Mouse (Mus musculus): ENCODE data around the gene Nfib. TPM values are rescaled to one million over a fixed set of nuclear protein-coding genes. Genes with fewer than 3 reads are reported as not detected.

The Nfib gene
- polyA plus RNA-seq, 1 experiment = 44.5 TPM

- H3K27ac ChIP-seq (replicated peaks; ENCODE audit: low read depth, low read length) = peak overlapping the region; percentile 98
- peak overlapping the region; percentile 100 for H3K4me3 ChIP-seq (ENCODE audit: insufficient read depth, low read depth, low read length)
- H3K4me1 ChIP-seq (ENCODE audit: control insufficient read depth, insufficient read depth, insufficient read length, low read length) = peaks cover 15% of the 10 kb centered on the region
These were observed 201.6 kb downstream of the Nfib start for GRCm38 (mm10) chr4:82504015-82504283.

GRCm38 (mm10) chr4:82503274-82504014 lies 202.1 kb downstream of the Nfib start:
- H3K4me1 ChIP-seq (ENCODE audit: control insufficient read depth, insufficient read depth, insufficient read length, low read length) = peaks cover 17% of the 10 kb centered on the region
- peak overlapping the region; percentile 100 for H3K4me3 ChIP-seq (ENCODE audit: insufficient read depth, low read depth, low read length)
- peak overlapping the region; percentile 98 for H3K27ac ChIP-seq (replicated peaks; ENCODE audit: low read depth, low read length)

- Histone ChIP-seq H3K4me3 (ENCODE audit: insufficient read depth, low read depth, low read length) (peak overlapping the region; percentile 25), H3K27ac (replicated peaks; ENCODE audit: low read depth, low read length) (no peak overlapping the region), H3K4me1 (ENCODE audit: control insufficient read depth, insufficient read depth, insufficient read length, low read length) (peaks cover 24% of the 10 kb centered on the region)
These were observed 202.9 kb downstream of the Nfib start for GRCm38 (mm10) chr4:82502611-82503010.

- Histone ChIP-seq H3K4me3 (ENCODE audit: insufficient read depth, low read depth, low read length) (peak overlapping the region; percentile 57), H3K4me1 (ENCODE audit: control insufficient read depth, insufficient read depth, insufficient read length, low read length) (peaks cover 27% of the 10 kb centered on the region), H3K27ac (replicated peaks; ENCODE audit: low read depth, low read length) (no peak overlapping the region)
These were observed 203.5 kb downstream of the Nfib start for GRCm38 (mm10) chr4:82502012-82502411.

GRCm38 (mm10) chr4:82500578-82501098 lies 204.9 kb downstream of the Nfib start:
- peak overlapping the region; percentile 43 for H3K4me3 ChIP-seq (ENCODE audit: insufficient read depth, low read depth, low read length)
- H3K27ac ChIP-seq (replicated peaks; ENCODE audit: low read depth, low read length) = peak overlapping the region; percentile 74
- H3K4me1 ChIP-seq (ENCODE audit: control insufficient read depth, insufficient read depth, insufficient read length, low read length) = peaks cover 29% of the 10 kb centered on the region

- H3K4me3 ChIP-seq (ENCODE audit: insufficient read depth, low read depth, low read length) = peak overlapping the region; percentile 15
These were observed 205.6 kb downstream of the Nfib start for GRCm38 (mm10) chr4:82499725-82500577.

GRCm38 (mm10) chr4:82499238-82499637 lies 206.3 kb downstream of the Nfib start:
- Histone ChIP-seq H3K4me1 (ENCODE audit: control insufficient read depth, insufficient read depth, insufficient read length, low read length) (peaks cover 30% of the 10 kb centered on the region), H3K4me3 (ENCODE audit: insufficient read depth, low read depth, low read length) (peak overlapping the region; percentile 15; the same call in 1 of the 2 replicates), H3K27ac (replicated peaks; ENCODE audit: low read depth, low read length) (no peak overlapping the region)

More at GRCm38 (mm10) chr4:82499725-82500577, 205.6 kb downstream of the Nfib start:
- peaks cover 29% of the 10 kb centered on the region for H3K4me1 ChIP-seq (ENCODE audit: control insufficient read depth, insufficient read depth, insufficient read length, low read length)
- 0 out of 2 replicates have a peak overlapping the region, but pooled peaks have one; percentile 2 for H3K27ac ChIP-seq (replicated peaks; ENCODE audit: low read depth, low read length)

- peak overlapping the region; percentile 10; the same call in 1 of the 2 replicates for H3K4me3 ChIP-seq (ENCODE audit: insufficient read depth, low read depth, low read length)
- 0 out of 2 replicates have a peak overlapping the region, but pooled peaks have one; percentile 16 for H3K27ac ChIP-seq (replicated peaks; ENCODE audit: low read depth, low read length)
- H3K4me1 ChIP-seq (ENCODE audit: control insufficient read depth, insufficient read depth, insufficient read length, low read length) = peaks cover 38% of the 10 kb centered on the region
These were observed 207.6 kb downstream of the Nfib start for GRCm38 (mm10) chr4:82497671-82498631.

- peaks cover 41% of the 10 kb centered on the region for H3K4me1 ChIP-seq (ENCODE audit: control insufficient read depth, insufficient read depth, insufficient read length, low read length)
- 0 out of 2 replicates have a peak overlapping the region, but pooled peaks have one; percentile 5 for H3K27ac ChIP-seq (replicated peaks; ENCODE audit: low read depth, low read length)
These were observed 208.4 kb downstream of the Nfib start for GRCm38 (mm10) chr4:82497141-82497566.

GRCm38 (mm10) chr4:82496383-82496782 lies 209.2 kb downstream of the Nfib start:
- 0 out of 2 replicates have a peak overlapping the region, but pooled peaks have one; percentile 10 for H3K27ac ChIP-seq (replicated peaks; ENCODE audit: low read depth, low read length)
- peaks cover 41% of the 10 kb centered on the region for H3K4me1 ChIP-seq (ENCODE audit: control insufficient read depth, insufficient read depth, insufficient read length, low read length)
- H3K4me3 ChIP-seq (ENCODE audit: insufficient read depth, low read depth, low read length) = no peak overlapping the region

More at GRCm38 (mm10) chr4:82497141-82497566, 208.4 kb downstream of the Nfib start:
- H3K4me3 ChIP-seq (ENCODE audit: insufficient read depth, low read depth, low read length) = peak overlapping the region; percentile 18; the same call in 1 of the 2 replicates

- H3K4me1 ChIP-seq (ENCODE audit: control insufficient read depth, insufficient read depth, insufficient read length, low read length) = peaks cover 37% of the 10 kb centered on the region
- H3K4me3 ChIP-seq (ENCODE audit: insufficient read depth, low read depth, low read length) = no peak overlapping the region
- H3K27ac ChIP-seq (replicated peaks; ENCODE audit: low read depth, low read length) = no peak overlapping the region
These were observed 209.9 kb downstream of the Nfib start for GRCm38 (mm10) chr4:82495605-82496004.

- peaks cover 35% of the 10 kb centered on the region for H3K4me1 ChIP-seq (ENCODE audit: control insufficient read depth, insufficient read depth, insufficient read length, low read length)
- no peak overlapping the region for H3K4me3 ChIP-seq (ENCODE audit: insufficient read depth, low read depth, low read length)
- H3K27ac ChIP-seq (replicated peaks; ENCODE audit: low read depth, low read length) = no peak overlapping the region
These were observed 210.7 kb downstream of the Nfib start for GRCm38 (mm10) chr4:82494829-82495228.

GRCm38 (mm10) chr4:82494424-82494823 lies 211.1 kb downstream of the Nfib start:
- Histone ChIP-seq H3K4me3 (ENCODE audit: insufficient read depth, low read depth, low read length) (no peak overlapping the region), H3K27ac (replicated peaks; ENCODE audit: low read depth, low read length) (no peak overlapping the region), H3K4me1 (ENCODE audit: control insufficient read depth, insufficient read depth, insufficient read length, low read length) (peaks cover 35% of the 10 kb centered on the region)

- 0 out of 2 replicates have a peak overlapping the region, but pooled peaks have one; percentile 26 for H3K27ac ChIP-seq (replicated peaks; ENCODE audit: low read depth, low read length)
- peaks cover 31% of the 10 kb centered on the region for H3K4me1 ChIP-seq (ENCODE audit: control insufficient read depth, insufficient read depth, insufficient read length, low read length)
- H3K4me3 ChIP-seq (ENCODE audit: insufficient read depth, low read depth, low read length) = no peak overlapping the region
These were observed 211.7 kb downstream of the Nfib start for GRCm38 (mm10) chr4:82493865-82494264.
